Mouse (Mus musculus) hindbrain, embryonic 14.5 days (tissue): ENCODE data around the gene Itih4. TPM values are rescaled to one million over a fixed set of nuclear protein-coding genes. Genes with fewer than 3 reads are reported as not detected.

Source experiments
- ATAC-seq: fragments of 200-750 bp; cut with Nextera tagmentation; 2 replicates; pipeline ENCODE4 v1.8.0; 2017; ENCODE audit warnings: moderate number of reproducible peaks, mild to moderate bottlenecking, moderate TSS enrichment, moderate library complexity; ENCODE audit not compliant: low FRiP score
- DNase-seq: peaks from one replicate; pipeline ENCODE4 v3.0.0-alpha.2; 2015; ENCODE audit warnings: low spot score
- H3K27ac ChIP-seq: fragments of 300-500 bp; sonication (generic); 2 replicates; pipeline ENCODE4 v1.5.1; 2014; ENCODE audit warnings: mild to moderate bottlenecking, moderate library complexity
- H3K27me3 ChIP-seq: fragments of 300-500 bp; sonication (generic); 2 replicates; pipeline ENCODE4 v1.6.1; 2014; ENCODE audit warnings: mild to moderate bottlenecking, low read length, mixed read lengths; ENCODE audit not compliant: control insufficient read depth, insufficient read depth
- H3K36me3 ChIP-seq: fragments of 300-500 bp; sonication (generic); replicated peaks from 2 replicates; pipeline ENCODE4 v1.6.1; 2014; ENCODE audit not compliant: control insufficient read depth, insufficient read depth
- H3K4me1 ChIP-seq: fragments of 300-500 bp; sonication (generic); replicated peaks from 2 replicates; pipeline ENCODE4 v1.6.1; 2014; ENCODE audit warnings: antibody characterized with exemption, low read length, mixed read lengths; ENCODE audit not compliant: control insufficient read depth, insufficient read depth
- H3K4me2 ChIP-seq: fragments of 300-500 bp; sonication (generic); replicated peaks from 2 replicates; pipeline ENCODE4 v1.6.1; 2014; ENCODE audit warnings: mild to moderate bottlenecking, moderate library complexity
- H3K4me3 ChIP-seq: fragments of 300-500 bp; sonication (generic); replicated peaks from 2 replicates; pipeline ENCODE4 v1.5.1; 2014; ENCODE audit warnings: mild to moderate bottlenecking, low read length
- H3K9ac ChIP-seq: fragments of 300-500 bp; sonication (generic); 2 replicates; pipeline ENCODE4 v1.6.1; 2014
- H3K9me3 ChIP-seq: fragments of 300-500 bp; sonication (generic); 2 replicates; pipeline ENCODE4 v1.6.1; 2016; ENCODE audit warnings: low read length; ENCODE audit not compliant: control insufficient read depth
- WGBS: fragments of 180-500 bp; shearing (Covaris S2); extraction: QIAGEN DNeasy Blood & Tissue Kit; methylation state at CpG from one replicate; pipeline ENCODE4 v1.1.7; 2014; 5-methylcytosine and 5-hydroxymethylcytosine counted together
- polyA plus RNA-seq: library from polyadenylated mRNA; unstranded; fragments of >200 nt; fragmentation: Nextera tagmentation; extraction: Ambion mirVana; gene quantifications from 2 replicates; pipeline ENCODE4 v1.2.1, GENCODE M21; 2014

Itih4 gene
- polyA plus RNA-seq, 1 experiment from 2014 or later: not detected

GRCm38 (mm10) chr14:30949986-30950385, 63.7 kb downstream of the Itih4 start:
- ATAC-seq (no peak), DNase-seq (no peak)
- no peak overlapping the region for H3K4me3 ChIP-seq
- H3K27me3 ChIP-seq: no peaks in the 10 kb centered on the region
- H3K4me2 ChIP-seq: no peak overlapping the region
- H3K9ac ChIP-seq: no peak overlapping the region
- H3K9me3 ChIP-seq: no peaks in the 10 kb centered on the region
- H3K27ac ChIP-seq: no peak overlapping the region
- WGBS: 97% methylated on average over 10 of the region's 10 CpGs
- peaks cover 12% of the 10 kb centered on the region for H3K4me1 ChIP-seq
- 0 out of 2 replicates have a peak, but pooled peaks cover 4% of the 10 kb centered on the region for H3K36me3 ChIP-seq

GRCm38 (mm10) chr14:30951154-30951825, 65.0 kb downstream of the Itih4 start, which contains the start of gene Nek4:
Gene Nek4, plus strand, starts transcription at chr14:30951377.
- under 1% methylated on average over 57 of the region's 57 CpGs for WGBS

More at GRCm38 (mm10) chr14:30951154-30951825, 65.0 kb downstream of the Itih4 start, which contains the start of gene Nek4:
- peak; percentile 99 for ATAC-seq
- Histone ChIP-seq H3K4me2 (peak within 1 kb of the TSS; percentile 78), H3K9me3 (no peaks in the 10 kb centered on the region), H3K27ac (peak within 1 kb of the TSS; percentile 76), H3K4me1 (peaks cover 12% of the 10 kb centered on the region), H3K27me3 (no peaks in the 10 kb centered on the region), H3K9ac (peak within 1 kb of the TSS; percentile 81), H3K36me3 (0 out of 2 replicates have a peak, but pooled peaks cover 16% of the 10 kb centered on the region), H3K4me3 (peak within 1 kb of the TSS; percentile 65)
- peak; percentile 96 for DNase-seq

Other genes with a start within 250 kb of the Itih4 start
- 8.3 and 9.0 TPM in 2 replicates for gene Rft1, start 232.1 kb upstream of the Itih4 start, polyA plus RNA-seq
- 19.8 and 20.0 TPM in 2 replicates for gene Sfmbt1, start 171.6 kb upstream of the Itih4 start, polyA plus RNA-seq
- 21.6 and 24.0 TPM in 2 replicates for gene Tmem110, start 60.9 kb upstream of the Itih4 start, polyA plus RNA-seq
- 0.67 and 1.5 TPM in 2 replicates for gene Mustn1, start 7.3 kb upstream of the Itih4 start, polyA plus RNA-seq
- gene Itih3, start 37.3 kb downstream of the Itih4 start, polyA plus RNA-seq: 2.5 and 3.1 TPM in 2 replicates
- not detected in 2 replicates for gene Itih1, start 56.8 kb downstream of the Itih4 start, polyA plus RNA-seq
- gene Nek4, start 64.9 kb downstream of the Itih4 start, polyA plus RNA-seq: 13.4 and 14.1 TPM in 2 replicates
- gene Glt8d1, start 114.9 kb downstream of the Itih4 start, polyA plus RNA-seq: 59.5 and 64.4 TPM in 2 replicates
- gene Spcs1, start 115.2 kb downstream of the Itih4 start, polyA plus RNA-seq: 315 and 357 TPM in 2 replicates
- gene Pbrm1, start 132.7 kb downstream of the Itih4 start, polyA plus RNA-seq: 98.2 and 105 TPM in 2 replicates
- 43.2 and 44.6 TPM in 2 replicates for gene Gnl3, start 132.7 kb downstream of the Itih4 start, polyA plus RNA-seq
- 55.5 and 77.7 TPM in 2 replicates for gene Smim4, start 242.5 kb downstream of the Itih4 start, polyA plus RNA-seq
- 260 and 277 TPM in 2 replicates for gene Nt5dc2, start 244.6 kb downstream of the Itih4 start, polyA plus RNA-seq